Mouse (Mus musculus) ES-E14 (cell line): ENCODE data around the gene Trappc6a. TPM values are rescaled to one million over a fixed set of nuclear protein-coding genes. Genes with fewer than 3 reads are reported as not detected.

Experiments
- DNase-seq: peaks from one replicate; pipeline ENCODE4 v3.0.0-alpha.2; 2013; ENCODE audit warnings: low read depth, low spot score
- H3K27ac ChIP-seq: 2 replicates; pipeline ENCODE4 v1.5.1; 2012; ENCODE audit warnings: low read depth, mild to moderate bottlenecking, low read length, moderate library complexity, mixed read lengths; ENCODE audit not compliant: poor library complexity, insufficient read depth, severe bottlenecking
- H3K36me3 ChIP-seq: 2 replicates; pipeline ENCODE4 v1.6.1; 2012; ENCODE audit warnings: mild to moderate bottlenecking, low read length, moderate library complexity, mixed read lengths; ENCODE audit not compliant: control insufficient read depth, poor library complexity, insufficient read depth, severe bottlenecking
- H3K4me1 ChIP-seq, 2 experiments: fragments of 150-350 bp in 1 of 2; sonication (generic) in 1 of 2; 2 replicates each; pipeline ENCODE4 v1.6.1; 2012; ENCODE audit warnings: low read length in 2 of 2, mild to moderate bottlenecking in 1 of 2, mixed read lengths in 1 of 2; ENCODE audit not compliant: control insufficient read depth in 2 of 2, insufficient read depth in 2 of 2, poor library complexity in 1 of 2
- H3K4me3 ChIP-seq, 2 experiments: fragments of 150-350 bp in 1 of 2; sonication (generic) in 1 of 2; 2 replicates each; pipeline ENCODE4 v1.5.1; 2012; ENCODE audit warnings: low read length in 2 of 2, low read depth in 1 of 2, mild to moderate bottlenecking in 1 of 2, mixed read lengths in 1 of 2; ENCODE audit not compliant: insufficient read depth in 1 of 2, poor library complexity in 1 of 2, severe bottlenecking in 1 of 2
- H3K9ac ChIP-seq: 2 replicates; pipeline ENCODE4 v1.6.1; 2012; ENCODE audit warnings: low read depth, mild to moderate bottlenecking, low read length, mixed read lengths; ENCODE audit not compliant: poor library complexity, insufficient read depth, severe bottlenecking
- H3K9me3 ChIP-seq: fragments of 150-350 bp; sonication (generic); 2 replicates; pipeline ENCODE4 v1.6.1; 2012; ENCODE audit warnings: low read depth, mild to moderate bottlenecking, low read length; ENCODE audit not compliant: control insufficient read depth, insufficient read depth
- CHD2 ChIP-seq: IDR thresholded peaks from 2 replicates; pipeline ENCODE4 v1.6.1; 2014; ENCODE audit warnings: mild to moderate bottlenecking, low read depth, low read length, inconsistent platforms
- HCFC1 ChIP-seq: IDR thresholded peaks from 2 replicates; pipeline ENCODE4 v1.6.1; 2012; ENCODE audit warnings: low read length, inconsistent platforms, borderline replicate concordance; ENCODE audit not compliant: insufficient read depth
- MAFK ChIP-seq: IDR thresholded peaks from 2 replicates; pipeline ENCODE4 v1.6.1; 2014; ENCODE audit warnings: mild to moderate bottlenecking, low read depth, low read length, inconsistent platforms; ENCODE audit not compliant: insufficient read depth
- ZC3H11A ChIP-seq: IDR thresholded peaks from 2 replicates; pipeline ENCODE4 v1.6.1; 2012; ENCODE audit warnings: low read depth, mild to moderate bottlenecking, inconsistent platforms, low read length, borderline replicate concordance
- ZNF384 ChIP-seq: IDR thresholded peaks from 2 replicates; pipeline ENCODE4 v1.6.1; 2012; ENCODE audit warnings: low read depth, low read length, inconsistent platforms
- in situ Hi-C, 2 experiments: fragments of 600-800 bp; cut with MboI; formaldehyde crosslinking; loops; one replicate each; pipeline ENCODE4 v1.15.1; 2025; ENCODE audit warnings: low sequenced_read_pairs in 2 of 2, inconsistent platforms in 1 of 2; ENCODE audit not compliant: unreplicated experiment in 2 of 2
- total RNA-seq: library from RNA; depleted of rRNA; stranded (reverse); fragments of 300-350 nt; gene quantifications from 2 replicates; pipeline ENCODE4 v1.2.3, GENCODE M21; 2012

Gene Trappc6a
- total RNA-seq, 1 experiment, result 33.2 TPM

- in situ Hi-C loops, result no loop called here
- no peak for DNase-seq
- H3K36me3 ChIP-seq, result no peaks in the 10 kb centered on the region
- H3K9ac ChIP-seq, result no peak overlapping the region
- no peak for TF ChIP-seq ZNF384
- no peak for TF ChIP-seq MAFK
- TF ChIP-seq HCFC1, result no peak
- TF ChIP-seq ZC3H11A, result no peak
- no peak for TF ChIP-seq CHD2
- H3K4me1 ChIP-seq, result peaks cover 0 to 13% of the 10 kb centered on the region in 2 experiments; a peak in 3 of 4 replicates
- no peaks in the 10 kb centered on the region for H3K9me3 ChIP-seq
- no peak overlapping the region for H3K27ac ChIP-seq
- H3K4me3 ChIP-seq, result peak overlapping the region; percentile 2 to 34; a peak in 1 of 4 replicates
These were observed 13.3 kb upstream of the Trappc6a start for GRCm38 (mm10) chr7:19494751-19495474.

GRCm38 (mm10) chr7:19495521-19496213 is 12.5 kb upstream of the Trappc6a start:
- H3K36me3 ChIP-seq, result no peaks in the 10 kb centered on the region
- H3K4me3 ChIP-seq, result no peak overlapping the region
- H3K27ac ChIP-seq, result no peak overlapping the region
- DNase-seq, result no peak
- no peak overlapping the region for H3K9ac ChIP-seq
- in situ Hi-C loops, result no loop called here
- TF ChIP-seq ZNF384, result no peak
- H3K9me3 ChIP-seq, result no peaks in the 10 kb centered on the region
- peaks cover 0 to 15% of the 10 kb centered on the region in 2 experiments; a peak in 3 of 4 replicates for H3K4me1 ChIP-seq

- H3K9me3 ChIP-seq, result no peaks in the 10 kb centered on the region
- no peaks in the 10 kb centered on the region for H3K36me3 ChIP-seq
- DNase-seq, result no peak
- H3K4me1 ChIP-seq, result peaks cover 0 to 15% of the 10 kb centered on the region in 2 experiments; a peak in 3 of 4 replicates
- TF ChIP-seq ZNF384 (no peak), MAFK (no peak), CHD2 (no peak), ZC3H11A (no peak), HCFC1 (no peak)
- no peak overlapping the region for H3K9ac ChIP-seq
- H3K4me3 ChIP-seq, result no peak overlapping the region
- no peak overlapping the region for H3K27ac ChIP-seq
- in situ Hi-C loops, result no loop called here
These were observed 12.0 kb upstream of the Trappc6a start for GRCm38 (mm10) chr7:19496214-19496555.

- Histone ChIP-seq H3K27ac (no peak overlapping the region), H3K9me3 (no peaks in the 10 kb centered on the region), H3K4me3 (no peak overlapping the region), H3K36me3 (no peaks in the 10 kb centered on the region), H3K4me1 (peaks cover 0 to 15% of the 10 kb centered on the region in 2 experiments; a peak in 3 of 4 replicates), H3K9ac (no peak overlapping the region)
- in situ Hi-C loops, result no loop called here
- TF ChIP-seq HCFC1 (no peak), ZC3H11A (no peak), MAFK (no peak), ZNF384 (no peak)
- no peak for DNase-seq
These were observed 9.9 kb upstream of the Trappc6a start for GRCm38 (mm10) chr7:19498326-19498725.
